Mouse (Mus musculus) forebrain, embryonic 15.5 days (tissue): ENCODE results near the gene Olfr287. TPM values are rescaled to one million over a fixed set of nuclear protein-coding genes. Genes with fewer than 3 reads are reported as not detected.

Source experiments
- ATAC-seq: fragments of 200-750 bp; cut with Nextera tagmentation; replicated peaks from 2 replicates; pipeline ENCODE4 v1.8.0; 2017; ENCODE audit warnings: mild to moderate bottlenecking, moderate TSS enrichment, moderate library complexity
- H3K27ac ChIP-seq: fragments of 300-500 bp; sonication (generic); replicated peaks from 2 replicates; pipeline ENCODE4 v1.5.1; 2015; ENCODE audit warnings: mild to moderate bottlenecking, inconsistent platforms
- H3K27me3 ChIP-seq: fragments of 300-500 bp; sonication (generic); 2 replicates; pipeline ENCODE4 v1.6.1; 2015; ENCODE audit warnings: inconsistent platforms
- H3K36me3 ChIP-seq: fragments of 300-500 bp; sonication (generic); 2 replicates; pipeline ENCODE4 v1.6.1; 2015; ENCODE audit warnings: mild to moderate bottlenecking, inconsistent platforms
- H3K4me1 ChIP-seq: fragments of 300-500 bp; sonication (generic); 2 replicates; pipeline ENCODE4 v1.6.1; 2015; ENCODE audit warnings: inconsistent platforms
- H3K4me2 ChIP-seq: fragments of 300-500 bp; sonication (generic); replicated peaks from 2 replicates; pipeline ENCODE4 v1.6.1; 2015; ENCODE audit warnings: mild to moderate bottlenecking, inconsistent platforms
- H3K4me3 ChIP-seq: fragments of 300-500 bp; sonication (generic); 2 replicates; pipeline ENCODE4 v1.5.1; 2015; ENCODE audit warnings: mild to moderate bottlenecking, inconsistent platforms
- H3K9ac ChIP-seq: fragments of 300-500 bp; sonication (generic); replicated peaks from 2 replicates; pipeline ENCODE4 v1.6.1; 2015; ENCODE audit warnings: mild to moderate bottlenecking, inconsistent platforms
- H3K9me3 ChIP-seq: fragments of 300-500 bp; sonication (generic); 2 replicates; pipeline ENCODE4 v1.6.1; 2016; ENCODE audit warnings: inconsistent platforms
- WGBS: fragments of 180-500 bp; shearing (Covaris S2); methylation state at CpG from one replicate; pipeline ENCODE4 v1.1.7; 2015; ENCODE audit warnings: mixed read lengths; 5-methylcytosine and 5-hydroxymethylcytosine counted together
- polyA plus RNA-seq: library from polyadenylated mRNA; unstranded; fragments of >200 nt; fragmentation: Nextera tagmentation; extraction: Ambion mirVana; gene quantifications from 2 replicates; pipeline ENCODE4 v1.2.1, GENCODE M21; 2015

Gene Olfr287
- polyA plus RNA-seq, 1 experiment from 2014 or later = not detected

GRCm38 (mm10) chr15:98184456-98184855, 36.4 kb downstream of the Olfr287 start:
- whole genome bisulfite sequencing = 82% methylated on average over 4 of the region's 4 CpGs
- H3K27me3 ChIP-seq = no peaks in the 10 kb centered on the region
- no peak for ATAC-seq

GRCm38 (mm10) chr15:98181856-98182570, 38.8 kb downstream of the Olfr287 start:
- Histone ChIP-seq H3K9me3 (no peaks in the 10 kb centered on the region), H3K36me3 (no peaks in the 10 kb centered on the region), H3K27me3 (no peaks in the 10 kb centered on the region), H3K4me1 (peaks cover 9% of the 10 kb centered on the region), H3K4me2 (no peak overlapping the region), H3K4me3 (no peak overlapping the region), H3K9ac (no peak overlapping the region), H3K27ac (no peak overlapping the region)
- 0 out of 2 replicates have a peak, but pooled peaks have one; percentile 6 for ATAC-seq
- 74% methylated on average over 12 of the region's 12 CpGs for WGBS

More at GRCm38 (mm10) chr15:98184456-98184855, 36.4 kb downstream of the Olfr287 start:
- Histone ChIP-seq H3K4me2 (no peak overlapping the region), H3K9ac (no peak overlapping the region), H3K4me1 (peaks cover 9% of the 10 kb centered on the region), H3K9me3 (no peaks in the 10 kb centered on the region), H3K27ac (no peak overlapping the region), H3K4me3 (no peak overlapping the region), H3K36me3 (no peaks in the 10 kb centered on the region)

- Histone ChIP-seq H3K27ac (peak overlapping the region; percentile 68), H3K9me3 (no peaks in the 10 kb centered on the region), H3K9ac (peak overlapping the region; percentile 51), H3K36me3 (no peaks in the 10 kb centered on the region), H3K4me3 (peak overlapping the region; percentile 60), H3K4me1 (peaks cover 9% of the 10 kb centered on the region), H3K27me3 (no peaks in the 10 kb centered on the region), H3K4me2 (peak overlapping the region; percentile 53)
- under 1% methylated on average over 30 of the region's 30 CpGs for WGBS
- peak; percentile 98 for ATAC-seq
Measured at GRCm38 (mm10) chr15:98181132-98181711, 39.6 kb downstream of the Olfr287 start.

GRCm38 (mm10) chr15:98180567-98181131, 40.2 kb downstream of the Olfr287 start:
- H3K4me2 ChIP-seq = peak overlapping the region; percentile 53
- 2% methylated on average over 26 of the region's 26 CpGs for WGBS
- no peaks in the 10 kb centered on the region for H3K36me3 ChIP-seq
- no peaks in the 10 kb centered on the region for H3K9me3 ChIP-seq
- H3K4me1 ChIP-seq = peaks cover 9% of the 10 kb centered on the region
- H3K27ac ChIP-seq = peak overlapping the region; percentile 68; the same call in 1 of the 2 replicates
- peak; percentile 16; the same call in 1 of the 2 replicates for ATAC-seq
- peak overlapping the region; percentile 60 for H3K4me3 ChIP-seq
- no peaks in the 10 kb centered on the region for H3K27me3 ChIP-seq
- peak overlapping the region; percentile 51 for H3K9ac ChIP-seq

GRCm38 (mm10) chr15:98177320-98177719, 43.5 kb downstream of the Olfr287 start:
- Histone ChIP-seq H3K4me1 (peaks cover 16% of the 10 kb centered on the region), H3K4me2 (no peak overlapping the region), H3K9ac (no peak overlapping the region), H3K27ac (no peak overlapping the region), H3K4me3 (no peak overlapping the region), H3K36me3 (no peaks in the 10 kb centered on the region), H3K9me3 (no peaks in the 10 kb centered on the region), H3K27me3 (peaks cover under 1% of the 10 kb centered on the region; the same call in 1 of the 2 replicates)
- 73% methylated on average over 3 of the region's 3 CpGs for WGBS
- ATAC-seq = no peak

GRCm38 (mm10) chr15:98173821-98174220, 47.0 kb downstream of the Olfr287 start:
- Histone ChIP-seq H3K27ac (no peak overlapping the region), H3K4me1 (peaks cover 20% of the 10 kb centered on the region), H3K4me2 (no peak overlapping the region), H3K9me3 (no peaks in the 10 kb centered on the region), H3K36me3 (no peaks in the 10 kb centered on the region), H3K27me3 (peaks cover 15% of the 10 kb centered on the region; the same call in 1 of the 2 replicates), H3K4me3 (no peak overlapping the region), H3K9ac (no peak overlapping the region)
- no peak for ATAC-seq
- 22% methylated on average over 8 of the region's 8 CpGs for WGBS

- ATAC-seq = no peak
- Histone ChIP-seq H3K27ac (no peak overlapping the region), H3K36me3 (no peaks in the 10 kb centered on the region), H3K9ac (no peak overlapping the region), H3K9me3 (no peaks in the 10 kb centered on the region), H3K4me1 (peaks cover 31% of the 10 kb centered on the region), H3K4me3 (no peak overlapping the region), H3K4me2 (no peak overlapping the region), H3K27me3 (peaks cover 25% of the 10 kb centered on the region; the same call in 1 of the 2 replicates)
- WGBS = 66% methylated on average over 5 of the region's 5 CpGs
Measured at GRCm38 (mm10) chr15:98172113-98172512, 48.7 kb downstream of the Olfr287 start.

- H3K4me3 ChIP-seq = no peak overlapping the region
- peaks cover 25% of the 10 kb centered on the region; the same call in 1 of the 2 replicates for H3K27me3 ChIP-seq
- ATAC-seq = no peak
- H3K9me3 ChIP-seq = no peaks in the 10 kb centered on the region
- H3K36me3 ChIP-seq = no peaks in the 10 kb centered on the region
- 0 out of 2 replicates have a peak overlapping the region, but pooled peaks have one; percentile 86 for H3K4me2 ChIP-seq
- H3K4me1 ChIP-seq = peaks cover 37% of the 10 kb centered on the region
- no peak overlapping the region for H3K9ac ChIP-seq
- H3K27ac ChIP-seq = no peak overlapping the region
- WGBS = 67% methylated on average over 9 of the region's 9 CpGs
Measured at GRCm38 (mm10) chr15:98170917-98171316, 49.9 kb downstream of the Olfr287 start.

- H3K4me1 ChIP-seq = peaks cover 37% of the 10 kb centered on the region
- no peaks in the 10 kb centered on the region for H3K36me3 ChIP-seq
- no peaks in the 10 kb centered on the region for H3K9me3 ChIP-seq
- H3K4me2 ChIP-seq = peak overlapping the region; percentile 86
- WGBS = 31% methylated on average over 7 of the region's 7 CpGs
- ATAC-seq = no peak
- 0 out of 2 replicates have a peak overlapping the region, but pooled peaks have one; percentile 4 for H3K9ac ChIP-seq
- peak overlapping the region; percentile 68 for H3K4me3 ChIP-seq
- no peak overlapping the region for H3K27ac ChIP-seq
- peaks cover 25% of the 10 kb centered on the region; the same call in 1 of the 2 replicates for H3K27me3 ChIP-seq
Measured at GRCm38 (mm10) chr15:98170365-98170764, 50.5 kb downstream of the Olfr287 start.

- H3K27me3 ChIP-seq = peaks cover 25% of the 10 kb centered on the region; the same call in 1 of the 2 replicates
- 4% methylated on average over 19 of the region's 19 CpGs for WGBS
Measured at GRCm38 (mm10) chr15:98168622-98169004, 52.2 kb downstream of the Olfr287 start.

GRCm38 (mm10) chr15:98167645-98168621, 52.9 kb downstream of the Olfr287 start:
- Histone ChIP-seq H3K4me2 (peak overlapping the region; percentile 86), H3K4me1 (peaks cover 30% of the 10 kb centered on the region)
- under 1% methylated on average over 69 of the region's 69 CpGs for WGBS

More at GRCm38 (mm10) chr15:98168622-98169004, 52.2 kb downstream of the Olfr287 start:
- Histone ChIP-seq H3K9me3 (no peaks in the 10 kb centered on the region), H3K27ac (no peak overlapping the region), H3K9ac (peak overlapping the region; percentile 82), H3K4me1 (peaks cover 32% of the 10 kb centered on the region), H3K4me2 (peak overlapping the region; percentile 86), H3K36me3 (no peaks in the 10 kb centered on the region), H3K4me3 (peak overlapping the region; percentile 68)
- no peak for ATAC-seq

More at GRCm38 (mm10) chr15:98167645-98168621, 52.9 kb downstream of the Olfr287 start:
- peak overlapping the region; percentile 97 for H3K27ac ChIP-seq
- peak overlapping the region; percentile 82 for H3K9ac ChIP-seq
- H3K9me3 ChIP-seq = no peaks in the 10 kb centered on the region
- no peaks in the 10 kb centered on the region for H3K36me3 ChIP-seq
- peak; percentile 97 for ATAC-seq
- H3K4me3 ChIP-seq = peak overlapping the region; percentile 68
- H3K27me3 ChIP-seq = peaks cover 25% of the 10 kb centered on the region; the same call in 1 of the 2 replicates
